Mouse (Mus musculus) midbrain, embryonic 11.5 days (tissue): ENCODE data around the gene Sae1. TPM values are rescaled to one million over a fixed set of nuclear protein-coding genes. Genes with fewer than 3 reads are reported as not detected.
A peak's percentile ranks its signal among the peaks of the same experiment; 100 is the strongest.

ENCODE experiments used
- ATAC-seq: fragments of 200-750 bp; cut with Nextera tagmentation; 2 replicates; pipeline ENCODE4 v1.8.0; 2017; ENCODE audit warnings: moderate TSS enrichment, moderate library complexity; ENCODE audit not compliant: low FRiP score
- DNase-seq: peaks from one replicate; pipeline ENCODE4 v3.0.0; 2015; ENCODE audit warnings: low spot score; ENCODE audit errors: missing footprints
- H3K27ac ChIP-seq: fragments of 300-500 bp; sonication (generic); 2 replicates; pipeline ENCODE4 v1.5.1; 2014; ENCODE audit warnings: low read depth, low read length
- H3K27me3 ChIP-seq: fragments of 300-500 bp; sonication (generic); 2 replicates; pipeline ENCODE4 v1.6.1; 2014; ENCODE audit warnings: mild to moderate bottlenecking, low read length, moderate library complexity, mixed read lengths; ENCODE audit not compliant: control insufficient read depth, insufficient read depth
- H3K36me3 ChIP-seq: fragments of 300-500 bp; sonication (generic); 2 replicates; pipeline ENCODE4 v1.6.1; 2014; ENCODE audit warnings: mild to moderate bottlenecking, low read length, moderate library complexity, mixed read lengths; ENCODE audit not compliant: control insufficient read depth, insufficient read depth
- H3K4me1 ChIP-seq: fragments of 300-500 bp; sonication (generic); 2 replicates; pipeline ENCODE4 v1.6.1; 2014; ENCODE audit warnings: low read length; ENCODE audit not compliant: control insufficient read depth, insufficient read depth
- H3K4me2 ChIP-seq: fragments of 300-500 bp; sonication (generic); 2 replicates; pipeline ENCODE4 v1.6.1; 2014; ENCODE audit warnings: mild to moderate bottlenecking, moderate library complexity
- H3K4me3 ChIP-seq: fragments of 300-500 bp; sonication (generic); 2 replicates; pipeline ENCODE4 v1.5.1; 2014; ENCODE audit warnings: low read depth, low read length
- H3K9ac ChIP-seq: fragments of 300-500 bp; sonication (generic); 2 replicates; pipeline ENCODE4 v1.6.1; 2014; ENCODE audit warnings: low read length
- H3K9me3 ChIP-seq: fragments of 300-500 bp; sonication (generic); 2 replicates; pipeline ENCODE4 v1.6.1; 2016; ENCODE audit warnings: low read length; ENCODE audit not compliant: control insufficient read depth
- WGBS: fragments of 180-500 bp; shearing (Covaris S2); extraction: QIAGEN DNeasy Blood & Tissue Kit; methylation state at CpG from one replicate; pipeline ENCODE4 v1.1.7; 2014; 5-methylcytosine and 5-hydroxymethylcytosine counted together
- polyA plus RNA-seq: library from polyadenylated mRNA; unstranded; fragments of >200 nt; fragmentation: Nextera tagmentation; extraction: Ambion mirVana; gene quantifications from 2 replicates; pipeline ENCODE4 v1.2.1, GENCODE M21; 2014

Sae1 gene
- polyA plus RNA-seq, 1 experiment from 2014 or later = 382 TPM

DNA sequence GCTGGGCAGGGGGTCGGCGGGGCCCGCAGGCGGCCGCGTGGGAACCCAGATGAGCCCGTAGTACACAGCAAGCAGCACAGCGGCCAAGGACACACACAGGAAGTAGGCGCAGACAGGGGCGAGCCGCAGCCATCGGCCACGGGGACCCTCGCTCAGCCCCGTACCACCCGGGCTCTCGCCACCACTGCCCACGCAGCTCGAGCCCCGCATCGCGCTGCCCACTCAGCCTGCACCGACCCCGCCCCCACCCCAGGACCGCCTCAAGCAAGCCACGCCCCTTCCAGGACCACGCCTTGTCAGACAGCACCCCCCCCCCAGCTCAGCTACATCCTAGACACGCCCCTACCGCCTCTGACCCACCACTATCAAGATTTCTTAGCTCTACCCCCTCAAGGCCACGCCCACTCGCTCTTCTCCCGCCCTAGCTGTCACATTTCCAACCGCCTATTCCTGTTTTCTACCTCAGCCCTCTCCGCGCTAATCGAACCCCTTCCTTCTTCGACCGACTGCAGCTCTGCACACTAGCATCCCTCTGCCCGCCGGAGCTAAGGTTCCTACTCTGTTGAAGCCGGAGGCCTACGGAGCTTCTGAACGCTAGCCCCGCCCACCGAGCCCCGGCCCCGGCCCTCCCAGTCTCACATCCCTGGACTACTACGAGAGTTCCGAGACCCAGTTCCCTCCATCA is 114.4 kb downstream of the Sae1 start, which contains the start of gene Inafm1:
Gene Inafm1, minus strand, starts transcription at position 537 of the 685 bp plus-strand sequence.
- Histone ChIP-seq H3K36me3 (peaks cover 6% of the 10 kb centered on the region; the same call in 1 of the 2 replicates), H3K9me3 (no peaks in the 10 kb centered on the region), H3K27ac (peak within 1 kb of the TSS; percentile 68), H3K27me3 (peaks cover 3% of the 10 kb centered on the region), H3K4me2 (peak within 1 kb of the TSS; percentile 99), H3K4me1 (peaks cover 17% of the 10 kb centered on the region), H3K4me3 (peak within 1 kb of the TSS; percentile 70), H3K9ac (peak within 1 kb of the TSS; percentile 80)
- ATAC-seq (peak; percentile 86), DNase-seq (peak; percentile 99)
- under 1% methylated on average over 47 of the region's 49 CpGs for WGBS

DNA sequence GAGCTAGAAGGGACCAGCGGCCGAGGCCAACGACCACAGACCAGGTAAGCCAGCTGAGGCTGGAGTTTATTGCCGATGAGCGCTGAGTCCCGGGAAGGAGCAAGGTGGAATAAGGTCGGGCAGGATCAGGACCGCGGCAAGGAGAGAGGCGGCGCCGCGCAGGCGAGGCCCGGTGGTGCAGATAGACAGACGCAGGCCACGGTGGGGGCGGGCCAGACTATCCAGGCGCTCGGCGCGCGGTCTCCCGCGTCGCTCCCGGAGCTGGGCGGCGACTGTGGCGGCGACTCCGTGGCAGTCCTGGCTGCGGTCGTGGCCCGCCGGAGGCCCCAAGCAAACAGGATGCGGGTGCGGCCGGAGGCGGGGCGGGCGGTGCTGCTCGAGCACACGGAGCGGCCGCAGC is 114.9 kb downstream of the Sae1 start:
- DNase-seq (peak; percentile 94), ATAC-seq (peak; percentile 72)
- H3K4me1 ChIP-seq = peaks cover 17% of the 10 kb centered on the region
- no peaks in the 10 kb centered on the region for H3K9me3 ChIP-seq
- H3K4me3 ChIP-seq = peak overlapping the region; percentile 70
- H3K4me2 ChIP-seq = peak overlapping the region; percentile 99
- peaks cover 5% of the 10 kb centered on the region; the same call in 1 of the 2 replicates for H3K36me3 ChIP-seq
- peak overlapping the region; percentile 80 for H3K9ac ChIP-seq
- WGBS = 0% methylated on average over 38 of the region's 46 CpGs
- peaks cover 3% of the 10 kb centered on the region for H3K27me3 ChIP-seq
- peak overlapping the region; percentile 67 for H3K27ac ChIP-seq

DNA sequence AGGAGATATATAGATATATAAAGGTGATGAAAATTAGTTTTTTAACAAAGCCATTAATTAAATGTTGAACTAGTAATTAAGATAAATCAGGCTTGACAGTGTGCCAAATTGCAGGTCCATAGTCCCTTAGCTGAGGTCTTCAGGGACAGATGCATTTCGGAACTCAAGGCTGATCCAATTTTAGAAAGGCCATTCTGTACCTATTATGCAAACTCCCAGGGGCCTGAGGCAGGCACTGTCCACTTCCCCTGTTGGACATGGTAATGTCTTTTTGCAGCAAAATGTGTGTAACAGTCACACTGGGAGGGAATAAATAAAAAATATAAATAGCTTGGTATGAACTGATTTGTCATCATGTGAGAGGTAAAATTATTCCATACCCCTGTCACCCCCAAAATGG is 116.5 kb downstream of the Sae1 start:
- no peak for ATAC-seq
- DNase-seq = peak; percentile 2

More for the DNA sequence above, 116.5 kb downstream of the Sae1 start:
- WGBS = 80% methylated on average over 1 of the region's 1 CpGs
- H3K9ac ChIP-seq = no peak overlapping the region
- H3K27ac ChIP-seq = no peak overlapping the region
- peaks cover 5% of the 10 kb centered on the region; the same call in 1 of the 2 replicates for H3K36me3 ChIP-seq
- peaks cover 17% of the 10 kb centered on the region for H3K4me1 ChIP-seq
- H3K4me2 ChIP-seq = no peak overlapping the region
- H3K4me3 ChIP-seq = no peak overlapping the region
- peaks cover 3% of the 10 kb centered on the region for H3K27me3 ChIP-seq
- no peaks in the 10 kb centered on the region for H3K9me3 ChIP-seq

Other genes starting within 250 kb of the Sae1 start
- 74.7 and 80.7 TPM in 2 replicates for gene Meis3, start 212.7 kb downstream of the Sae1 start, polyA plus RNA-seq
- gene Dhx34, start 165.8 kb downstream of the Sae1 start, polyA plus RNA-seq = 9.0 and 10.3 TPM in 2 replicates
- 0.12 TPM in 1 of 2 replicates, not detected in the other for gene C5ar2, start 143.7 kb downstream of the Sae1 start, polyA plus RNA-seq
- gene C5ar1, start 128.3 kb downstream of the Sae1 start, polyA plus RNA-seq = 1.3 TPM in 2 replicates
- gene Inafm1, start 114.2 kb downstream of the Sae1 start, polyA plus RNA-seq = 9.8 and 10.3 TPM in 2 replicates
- 17.9 and 20.2 TPM in 2 replicates for gene Ccdc9, start 101.0 kb downstream of the Sae1 start, polyA plus RNA-seq
- 6.3 and 8.3 TPM in 2 replicates for gene Bbc3, start 79.4 kb downstream of the Sae1 start, polyA plus RNA-seq
- gene Zc3h4, start 13.1 kb upstream of the Sae1 start, polyA plus RNA-seq = 15.5 and 16.1 TPM in 2 replicates
- 40.0 and 49.2 TPM in 2 replicates for gene Tmem160, start 65.0 kb upstream of the Sae1 start, polyA plus RNA-seq
- gene Npas1, start 89.9 kb upstream of the Sae1 start, polyA plus RNA-seq = 0.30 TPM in 2 replicates
- gene Arhgap35, start 227.2 kb upstream of the Sae1 start, polyA plus RNA-seq = 32.5 and 33.3 TPM in 2 replicates